Mouse (Mus musculus): ENCODE results near the gene Slc2a3.

DNA sequence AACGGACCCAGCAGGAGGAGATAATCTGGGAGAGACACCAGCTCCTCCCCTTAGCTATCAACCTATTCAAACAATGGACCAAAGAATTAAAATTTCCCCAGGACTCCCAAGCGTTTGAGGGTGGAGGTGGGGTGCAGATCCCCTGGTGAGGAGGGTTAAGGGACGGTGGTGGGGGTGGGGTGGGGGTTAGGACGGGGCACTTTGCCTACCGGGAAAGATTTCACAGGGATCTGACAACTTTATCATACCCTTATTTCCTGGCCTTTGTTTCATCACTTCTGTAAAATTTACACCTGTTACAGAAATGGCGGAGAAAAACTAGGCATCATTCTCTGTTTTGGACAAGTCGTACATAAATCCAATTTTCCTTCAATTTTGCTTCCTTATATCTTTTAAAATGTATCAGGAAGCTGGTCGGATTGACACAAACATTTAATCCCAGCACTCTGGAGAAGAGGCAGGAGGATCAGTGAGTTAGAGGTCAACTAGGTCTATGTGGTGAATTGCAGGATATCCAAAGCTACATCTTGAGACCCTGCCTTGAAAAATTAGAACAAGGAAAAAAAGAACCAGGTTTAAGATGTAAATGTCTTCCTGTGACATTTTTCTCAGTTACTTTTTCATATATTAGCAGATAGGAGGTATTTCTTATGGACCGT, 36.0 kb downstream of the Slc2a3 start:
- TF ChIP-seq CTCF (IDR thresholded peaks at IDR 0.05; ENCODE audit: extremely low read depth, insufficient read length, insufficient replicate concordance, low read depth, low read length) (no peak), POLR2A (IDR thresholded peaks at IDR 0.05; ENCODE audit: low read depth, low read length) (no peak)

All from small intestine, adult 2 months (tissue).